Mouse (Mus musculus): Measurements from ENCODE around the gene Nadsyn1.

Nadsyn1 gene

DNA sequence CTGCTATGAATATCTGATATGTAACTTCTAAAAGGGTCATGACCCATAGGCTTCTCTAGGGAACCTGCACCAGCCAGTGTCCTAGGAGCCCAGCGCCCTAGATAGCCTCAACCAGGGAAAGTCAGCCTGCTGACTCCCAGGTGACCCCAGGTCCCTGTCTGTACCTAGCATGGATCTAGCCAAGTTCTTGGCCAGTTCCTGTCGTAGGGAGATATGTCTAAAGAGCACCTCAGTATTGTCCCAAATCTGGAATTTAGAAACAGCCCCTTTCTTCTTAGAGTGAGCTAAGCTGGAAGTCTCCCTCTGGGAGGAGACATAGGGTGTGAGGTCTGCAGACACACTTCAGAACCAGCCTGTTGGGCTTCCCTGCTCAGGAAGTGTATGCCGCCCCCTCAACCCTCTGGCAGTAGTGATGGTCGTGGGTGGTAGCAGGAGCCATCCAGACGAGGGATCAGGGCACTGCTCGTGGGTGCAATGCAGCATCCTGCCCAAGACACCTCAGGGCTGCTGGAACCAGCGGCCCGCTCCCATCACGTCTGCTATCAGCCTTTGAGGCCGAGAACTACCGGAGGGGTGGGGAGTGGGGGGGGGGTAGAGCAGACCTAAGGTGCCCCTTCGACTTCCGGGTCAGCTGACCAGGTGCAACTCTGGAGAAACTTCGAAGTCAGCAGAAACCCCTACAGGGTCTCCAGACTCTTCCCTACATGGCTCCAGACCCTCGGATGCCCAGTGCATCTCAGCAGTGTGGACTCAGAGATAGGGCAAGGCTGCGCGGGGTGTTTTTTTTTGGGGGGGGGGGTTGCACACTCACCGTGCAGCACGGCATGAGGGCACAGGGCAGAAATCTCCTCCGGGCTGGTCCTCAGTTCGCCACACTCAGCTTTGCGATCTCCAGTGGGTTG is 66.3 kb downstream of the Nadsyn1 start, which contains the start of gene Osbpl5:
Gene Osbpl5 (minus strand): TSS at position 861 of the 902 bp plus-strand sequence.
- in situ Hi-C loops (cut with MboI, MseI): loop anchor here in 1 of 2 experiments (10.0 kb wide), 1 partner anchor 172 kb away; no protein-coding TSS in a partner anchor

DNA sequence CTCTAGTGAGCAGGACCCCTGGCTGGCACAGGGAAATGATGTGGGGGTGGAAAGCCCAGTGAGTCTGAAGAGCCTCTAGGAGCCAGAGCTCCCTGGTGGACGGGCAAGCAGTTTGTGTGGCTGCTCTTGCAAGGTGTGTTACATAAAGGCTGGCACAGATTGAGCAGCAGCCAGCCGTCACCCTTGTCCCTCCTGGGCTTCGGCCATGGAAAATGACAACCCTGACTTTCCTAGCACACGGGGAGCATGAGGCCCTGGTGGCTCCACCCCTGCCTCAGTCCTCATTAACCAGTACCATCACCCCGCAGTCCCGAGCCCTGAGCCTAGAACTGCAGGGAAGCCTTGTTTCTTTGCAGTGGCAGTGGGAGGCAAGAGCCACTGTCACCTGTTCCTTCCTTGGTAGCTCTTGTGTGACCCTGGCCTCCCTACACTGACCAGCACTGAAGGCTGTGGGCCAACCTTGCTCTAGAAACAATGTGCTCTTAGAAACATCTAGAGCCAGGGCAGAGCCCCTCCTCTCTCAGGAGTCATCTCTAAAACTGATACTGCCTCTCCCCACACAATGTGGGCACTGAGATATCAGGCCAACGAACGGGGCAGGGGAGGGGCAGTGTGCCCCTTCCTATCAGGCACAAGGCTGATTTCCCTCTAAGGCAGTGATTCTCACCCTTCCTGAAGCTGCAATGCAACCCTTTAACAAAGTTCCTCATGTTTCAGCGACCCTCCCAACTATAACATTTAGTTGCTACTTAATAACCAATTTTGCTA is 67.1 kb downstream of the Nadsyn1 start:
- in situ Hi-C loops (cut with MboI, MseI): loop anchor here in 1 of 2 experiments (10.0 kb wide), 1 partner anchor 171 kb away; no protein-coding TSS in a partner anchor

DNA sequence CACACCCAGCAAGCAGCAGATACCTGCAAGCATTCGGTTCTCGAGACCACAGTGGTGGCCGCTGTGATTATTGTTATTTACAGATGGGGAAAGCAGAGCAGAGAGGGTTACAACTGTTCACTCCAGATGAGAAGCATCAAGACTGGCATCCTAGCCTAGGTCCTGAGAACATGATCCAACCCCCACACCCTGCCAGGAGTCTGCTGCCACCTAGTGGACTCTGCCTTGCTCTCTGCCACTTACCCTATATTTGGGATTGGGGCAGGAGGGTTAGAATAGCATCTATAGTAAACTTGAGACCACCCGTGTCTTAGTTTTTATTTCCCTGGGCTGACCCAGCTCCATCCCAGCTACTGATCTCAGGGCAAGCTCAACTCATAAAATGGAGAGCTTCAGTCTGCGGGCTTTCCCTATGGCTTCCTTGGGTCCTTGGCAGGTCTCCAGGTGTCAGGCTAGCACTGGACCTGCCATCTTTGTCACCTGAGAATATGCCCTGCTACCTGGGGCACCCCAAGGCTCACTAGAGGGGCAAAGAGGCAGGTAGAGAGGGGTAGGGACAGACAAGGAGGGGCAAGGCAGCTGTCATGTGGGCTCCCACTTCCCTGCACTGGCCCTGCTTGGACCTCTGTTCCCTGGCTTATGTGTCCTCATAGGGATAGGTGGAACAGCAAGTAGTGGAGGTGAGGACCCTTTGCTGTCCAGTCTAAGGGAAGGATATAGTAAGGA is 68.5 kb downstream of the Nadsyn1 start:
- in situ Hi-C loops (cut with MboI, MseI): loop anchor here (5.0 to 10.0 kb wide), 3 partner anchors 47 to 172 kb away; no protein-coding TSS in a partner anchor

GRCm38 (mm10) chr7:143752606-143753005 is 70.0 kb downstream of the Nadsyn1 start:
- in situ Hi-C loops (cut with MboI, MseI): loop anchor here (5.0 to 10.0 kb wide), 3 partner anchors 45 to 170 kb away; no protein-coding TSS in a partner anchor

GRCm38 (mm10) chr7:143752056-143752455 is 70.6 kb downstream of the Nadsyn1 start:
- in situ Hi-C loops (cut with MboI, MseI): loop anchor here (5.0 to 10.0 kb wide), 3 partner anchors 45 to 170 kb away; no protein-coding TSS in a partner anchor

GRCm38 (mm10) chr7:143751380-143751779 is 71.3 kb downstream of the Nadsyn1 start:
- in situ Hi-C loops (cut with MboI, MseI): loop anchor here (5.0 to 10.0 kb wide), 3 partner anchors 44 to 169 kb away; no protein-coding TSS in a partner anchor

- in situ Hi-C loops (cut with MboI, MseI): no loop called here
Measured at GRCm38 (mm10) chr7:143749045-143749444, 73.6 kb downstream of the Nadsyn1 start.

- in situ Hi-C loops (cut with MboI, MseI): no loop called here
Measured at GRCm38 (mm10) chr7:143748041-143748868, 74.4 kb downstream of the Nadsyn1 start.
